Comparison of ENCODE assay signal across 9 mouse cellular contexts in genomic region chr19:29648550-29648914, GRCm38 (mm10). TPM values are rescaled to one million over a fixed set of nuclear protein-coding genes. Genes with fewer than 3 reads are reported as not detected.
A peak's percentile ranks its signal among the peaks of the same experiment; 100 is the strongest.
DNase-seq lines count a peak whose midpoint lies in the region; ATAC-seq and TF ChIP-seq lines count a peak whose summit lies in the region.
"Had no signal": no experiment of that assay in that cellular context is flagged by ENCODE, and none has a peak within 500 bp of the region (broad histone marks: within the 10 kb centered on the region; RNA-seq: fewer than 3 reads in every experiment).

No protein-coding gene starts in this region.

- 30% methylated on average over 4 of the region's 4 CpGs for WGBS in heart, embryonic 12.5 days
- WGBS in forebrain, postnatal 0 days, result 23% methylated on average over 4 of the region's 4 CpGs
- whole genome bisulfite sequencing in liver, embryonic 16.5 days (ENCODE audit: insufficient replicate concordance), result 27% methylated on average over 4 of the region's 4 CpGs

- H3K9ac ChIP-seq in heart, embryonic 12.5 days, result no peak overlapping the region
- peak overlapping the region; percentile 72; the same call in 1 of the 2 replicates for H3K9ac ChIP-seq in forebrain, postnatal 0 days
- H3K9ac ChIP-seq in liver, embryonic 16.5 days (ENCODE audit: low read depth, low read length), result peak overlapping the region; percentile 97

- DNase-seq in heart, postnatal 14 days, result no peak
- no peak for DNase-seq in forebrain, postnatal 0 days
- DNase-seq in retina, embryonic 14.5 days (ENCODE audit: low spot score), result no peak
- no peak for DNase-seq in left cerebral cortex, adult 8-10 months (ENCODE audit: low spot score in 2 of 2)
- no peak for DNase-seq in left cerebral cortex, adult 11 months (ENCODE audit: low spot score)

- peaks cover 3% of the 10 kb centered on the region; the same call in 1 of the 2 replicates for H3K9me3 ChIP-seq in heart, embryonic 12.5 days (replicated peaks)
- H3K9me3 ChIP-seq in E14TG2a.4 (ENCODE audit: low read length), result no peaks in the 10 kb centered on the region
- H3K9me3 ChIP-seq in forebrain, postnatal 0 days (ENCODE audit: low read length), result no peaks in the 10 kb centered on the region
- no peaks in the 10 kb centered on the region; the same call in 1 of the 2 replicates for H3K9me3 ChIP-seq in liver, embryonic 16.5 days (replicated peaks; ENCODE audit: control insufficient read depth, low read length)

- H3K4me1 ChIP-seq in heart, embryonic 12.5 days (replicated peaks), result peaks cover 3% of the 10 kb centered on the region; the same call in 1 of the 2 replicates
- peaks cover 41% of the 10 kb centered on the region for H3K4me1 ChIP-seq in E14TG2a.4 (replicated peaks; ENCODE audit: low read depth, low read length)
- no peaks in the 10 kb centered on the region for H3K4me1 ChIP-seq in forebrain, postnatal 0 days (ENCODE audit: insufficient read depth)
- H3K4me1 ChIP-seq in liver, embryonic 16.5 days (ENCODE audit: control insufficient read depth, low read depth, low read length), result peaks cover 29% of the 10 kb centered on the region

- H3K27me3 ChIP-seq in heart, embryonic 12.5 days (replicated peaks), result peaks cover 43% of the 10 kb centered on the region
- H3K27me3 ChIP-seq in E14TG2a.4 (ENCODE audit: insufficient read depth, low read length), result no peaks in the 10 kb centered on the region
- H3K27me3 ChIP-seq in forebrain, postnatal 0 days (ENCODE audit: insufficient read depth, low read length), result no peaks in the 10 kb centered on the region
- no peaks in the 10 kb centered on the region for H3K27me3 ChIP-seq in liver, embryonic 16.5 days (ENCODE audit: control insufficient read depth, insufficient read depth, low read depth, low read length)

- no peak for TF ChIP-seq CTCF in E14TG2a.4 (conservative IDR thresholded peaks at IDR 0.05; ENCODE audit: low read length)
- no peak for TF ChIP-seq CTCF in forebrain, postnatal 0 days (IDR thresholded peaks at IDR 0.05; ENCODE audit: low read depth)

- intact Hi-C loops in heart, postnatal 14 days (cut with DNase I), result loop anchor here (5.0 kb wide), 1 partner anchor 164 kb away; the partner anchor contains the start of gene Ranbp6

- H3K4me2 ChIP-seq in heart, embryonic 12.5 days, result peak overlapping the region; percentile 84
- H3K4me2 ChIP-seq in forebrain, postnatal 0 days (ENCODE audit: low read depth), result peak overlapping the region; percentile 52
- H3K4me2 ChIP-seq in liver, embryonic 16.5 days (ENCODE audit: low read depth, low read length), result peak overlapping the region; percentile 74; the same call in 1 of the 2 replicates

- ATAC-seq in heart, embryonic 12.5 days (ENCODE audit: insufficient number of reproducible peaks, low FRiP score), result no peak
- no peak for ATAC-seq in forebrain, postnatal 0 days
- ATAC-seq in liver, embryonic 16.5 days (ENCODE audit: low read depth), result no peak

- peaks cover 6% of the 10 kb centered on the region for H3K36me3 ChIP-seq in heart, embryonic 12.5 days
- peaks cover 27% of the 10 kb centered on the region for H3K36me3 ChIP-seq in E14TG2a.4 (ENCODE audit: insufficient read depth, low read length)
- H3K36me3 ChIP-seq in forebrain, postnatal 0 days (ENCODE audit: insufficient read depth), result no peaks in the 10 kb centered on the region
- H3K36me3 ChIP-seq in liver, embryonic 16.5 days (ENCODE audit: control insufficient read depth, insufficient read depth), result peaks cover 10% of the 10 kb centered on the region

- H3K4me3 ChIP-seq in heart, embryonic 12.5 days, result peak overlapping the region; percentile 77
- H3K4me3 ChIP-seq in E14TG2a.4 (replicated peaks; ENCODE audit: low read length), result peak overlapping the region; percentile 95
- peak overlapping the region; percentile 73 for H3K4me3 ChIP-seq in forebrain, postnatal 0 days (ENCODE audit: low read depth, low read length)
- H3K4me3 ChIP-seq in liver, embryonic 16.5 days (ENCODE audit: low read depth, low read length), result peak overlapping the region; percentile 96

- H3K27ac ChIP-seq in heart, embryonic 12.5 days (ENCODE audit: poor library complexity, severe bottlenecking), result no peak overlapping the region
- peak overlapping the region; percentile 91 for H3K27ac ChIP-seq in forebrain, postnatal 0 days (ENCODE audit: low read depth, low read length)
- H3K27ac ChIP-seq in liver, embryonic 16.5 days (ENCODE audit: low read length), result peak overlapping the region; percentile 74

RNA-seq across cellular contexts. Expression of gene Ermp1, which starts 0.3 kb away (rescaled TPM):
- 9.7 and 10.7 TPM in 2 replicates for polyA plus RNA-seq in heart, embryonic 12.5 days (2016; fragmentation: Nextera tagmentation; extraction: Ambion mirVana)
- total RNA-seq in heart, postnatal 14 days (2021), result 1 to 10 TPM; 9.5 to 9.8 TPM
- 9.8 and 14.0 TPM in 2 replicates for total RNA-seq in forebrain, postnatal 0 days (2014; rRNA removed)
- polyA plus RNA-seq in forebrain, postnatal 0 days (2015; fragmentation: Nextera tagmentation; extraction: Ambion mirVana), result 5.7 and 8.2 TPM in 2 replicates
- polyA plus RNA-seq in liver, embryonic 16.5 days (2015; fragmentation: Nextera tagmentation; extraction: Ambion mirVana), result 9.4 and 10.0 TPM in 2 replicates
- 10 to 100 TPM; 37.0 to 41.9 (median 40.1) TPM for total RNA-seq in left cerebral cortex, adult 8-10 months (2022)

RNA-seq across cellular contexts. Expression of gene Mlana, which starts 49.1 kb away (rescaled TPM):
- polyA plus RNA-seq in heart, embryonic 12.5 days (2016; fragmentation: Nextera tagmentation; extraction: Ambion mirVana), result 0.57 and 0.70 TPM in 2 replicates
- 1 to 10 TPM in 1 of 2 experiments, under 1 TPM in 1; 1.00 to 1.4 TPM for total RNA-seq in heart, postnatal 14 days (2021)
- total RNA-seq in forebrain, postnatal 0 days (2014; rRNA removed), result not detected in 2 replicates
- not detected in 2 replicates for polyA plus RNA-seq in forebrain, postnatal 0 days (2015; fragmentation: Nextera tagmentation; extraction: Ambion mirVana)
- not detected in 2 replicates for polyA plus RNA-seq in liver, embryonic 16.5 days (2015; fragmentation: Nextera tagmentation; extraction: Ambion mirVana)
- total RNA-seq in left cerebral cortex, adult 8-10 months (2022), result under 1 TPM in 1 of 4 experiments, not detected in 3; 0.39 TPM
- polyA plus RNA-seq: CD4-positive, CD25-positive, alpha-beta regulatory T cell, adult 4 months had no signal
